Mouse (Mus musculus) ovary, adult 18-20 months (tissue): ENCODE data around the gene Plppr4.
A peak's percentile ranks its signal among the peaks of the same experiment; 100 is the strongest.

Experiments
- DNase-seq: peaks from one replicate; pipeline ENCODE4 v3.0.0; 2022; ENCODE audit warnings: low spot score, mixed read lengths

Gene Plppr4

GRCm38 (mm10) chr3:117360528-117360927 is at the start of gene Plppr4:
Gene Plppr4, minus strand, starts transcription at chr3:117360876.
- DNase-seq: no peak

GRCm38 (mm10) chr3:117405821-117406220 is 45.1 kb upstream of the Plppr4 start:
- DNase-seq: no peak

GRCm38 (mm10) chr3:117403740-117404139 is 43.1 kb upstream of the Plppr4 start:
- no peak for DNase-seq

- DNase-seq: no peak
Measured at GRCm38 (mm10) chr3:117366041-117366440, 5.4 kb upstream of the Plppr4 start.

GRCm38 (mm10) chr3:117359686-117360521 is 772 bp downstream of the Plppr4 start:
- peak; percentile 15 for DNase-seq

GRCm38 (mm10) chr3:117358981-117359628 is 1.6 kb downstream of the Plppr4 start:
- DNase-seq: no peak

GRCm38 (mm10) chr3:117357367-117357766 is 3.3 kb downstream of the Plppr4 start:
- DNase-seq: no peak

GRCm38 (mm10) chr3:117353940-117354339 is 6.7 kb downstream of the Plppr4 start:
- no peak for DNase-seq

GRCm38 (mm10) chr3:117346351-117346750 is 14.3 kb downstream of the Plppr4 start:
- no peak for DNase-seq

- no peak for DNase-seq
Measured at GRCm38 (mm10) chr3:117331502-117331901, 29.2 kb downstream of the Plppr4 start.

- DNase-seq: no peak
Measured at GRCm38 (mm10) chr3:117329485-117329884, 31.2 kb downstream of the Plppr4 start.

GRCm38 (mm10) chr3:117326551-117326950 is 34.1 kb downstream of the Plppr4 start:
- no peak for DNase-seq

GRCm38 (mm10) chr3:117319671-117320070 is 41.0 kb downstream of the Plppr4 start:
- no peak for DNase-seq

- no peak for DNase-seq
Measured at GRCm38 (mm10) chr3:117313339-117313738, 47.3 kb downstream of the Plppr4 start.

GRCm38 (mm10) chr3:117312097-117312496 is 48.6 kb downstream of the Plppr4 start:
- no peak for DNase-seq

- no peak for DNase-seq
Measured at GRCm38 (mm10) chr3:117310801-117311368, 49.8 kb downstream of the Plppr4 start.

- DNase-seq: no peak
Measured at GRCm38 (mm10) chr3:117309580-117309910, 51.1 kb downstream of the Plppr4 start.

- no peak for DNase-seq
Measured at GRCm38 (mm10) chr3:117308895-117309579, 51.6 kb downstream of the Plppr4 start.

- DNase-seq: no peak
Measured at GRCm38 (mm10) chr3:117307555-117307954, 53.1 kb downstream of the Plppr4 start.

- no peak for DNase-seq
Measured at GRCm38 (mm10) chr3:117304037-117304436, 56.6 kb downstream of the Plppr4 start.

GRCm38 (mm10) chr3:117300735-117301271 is 59.9 kb downstream of the Plppr4 start:
- DNase-seq: no peak

GRCm38 (mm10) chr3:117297735-117298134 is 62.9 kb downstream of the Plppr4 start:
- DNase-seq: no peak
